Mouse (Mus musculus) forebrain, embryonic 14.5 days (tissue): ENCODE measurements around the gene Pde4d. TPM values are rescaled to one million over a fixed set of nuclear protein-coding genes. Genes with fewer than 3 reads are reported as not detected.
A peak's percentile ranks its signal among the peaks of the same experiment; 100 is the strongest.

Source experiments
- ATAC-seq: fragments of 200-750 bp; cut with Nextera tagmentation; 2 replicates; pipeline ENCODE4 v1.8.0; 2017; ENCODE audit warnings: mild to moderate bottlenecking, moderate library complexity
- DNase-seq: peaks from one replicate; pipeline ENCODE4 v3.0.0-alpha.2; 2015; ENCODE audit warnings: low spot score
- H3K27ac ChIP-seq: fragments of 300-500 bp; sonication (generic); 2 replicates; pipeline ENCODE4 v1.5.1; 2014; ENCODE audit warnings: low read depth, mild to moderate bottlenecking, control low read depth, low read length, moderate library complexity
- H3K27me3 ChIP-seq: fragments of 300-500 bp; sonication (generic); replicated peaks from 2 replicates; pipeline ENCODE4 v1.6.1; 2014; ENCODE audit warnings: low read length, control low read depth, mixed read lengths; ENCODE audit not compliant: control insufficient read depth, insufficient read depth
- H3K36me3 ChIP-seq: fragments of 300-500 bp; sonication (generic); 2 replicates; pipeline ENCODE4 v1.6.1; 2014; ENCODE audit warnings: low read length, control low read depth; ENCODE audit not compliant: control insufficient read depth, insufficient read depth
- H3K4me1 ChIP-seq: fragments of 300-500 bp; sonication (generic); 2 replicates; pipeline ENCODE4 v1.6.1; 2014; ENCODE audit warnings: antibody characterized with exemption, low read length, control low read depth; ENCODE audit not compliant: control insufficient read depth, insufficient read depth
- H3K4me2 ChIP-seq: fragments of 300-500 bp; sonication (generic); 2 replicates; pipeline ENCODE4 v1.6.1; 2014; ENCODE audit warnings: mild to moderate bottlenecking, control low read depth, low read length
- H3K4me3 ChIP-seq: fragments of 300-500 bp; sonication (generic); 2 replicates; pipeline ENCODE4 v1.5.1; 2014; ENCODE audit warnings: low read depth, low read length, control low read depth
- H3K9ac ChIP-seq: fragments of 300-500 bp; sonication (generic); 2 replicates; pipeline ENCODE4 v1.6.1; 2014; ENCODE audit warnings: mild to moderate bottlenecking, low read length, control low read depth, moderate library complexity
- H3K9me3 ChIP-seq: fragments of 300-500 bp; sonication (generic); replicated peaks from 2 replicates; pipeline ENCODE4 v1.6.1; 2016; ENCODE audit warnings: low read length, control low read depth, mixed read lengths; ENCODE audit not compliant: control insufficient read depth
- WGBS: fragments of 180-500 bp; shearing (Covaris S2); extraction: QIAGEN DNeasy Blood & Tissue Kit; methylation state at CpG from one replicate; pipeline ENCODE4 v1.1.7; 2014; 5-methylcytosine and 5-hydroxymethylcytosine counted together
- polyA plus RNA-seq: library from polyadenylated mRNA; unstranded; fragments of >200 nt; fragmentation: Nextera tagmentation; extraction: Ambion mirVana; gene quantifications from 2 replicates; pipeline ENCODE4 v1.2.1, GENCODE M21; 2014

Pde4d gene
- polyA plus RNA-seq, 1 experiment from 2014 or later = 13.7 TPM

DNA sequence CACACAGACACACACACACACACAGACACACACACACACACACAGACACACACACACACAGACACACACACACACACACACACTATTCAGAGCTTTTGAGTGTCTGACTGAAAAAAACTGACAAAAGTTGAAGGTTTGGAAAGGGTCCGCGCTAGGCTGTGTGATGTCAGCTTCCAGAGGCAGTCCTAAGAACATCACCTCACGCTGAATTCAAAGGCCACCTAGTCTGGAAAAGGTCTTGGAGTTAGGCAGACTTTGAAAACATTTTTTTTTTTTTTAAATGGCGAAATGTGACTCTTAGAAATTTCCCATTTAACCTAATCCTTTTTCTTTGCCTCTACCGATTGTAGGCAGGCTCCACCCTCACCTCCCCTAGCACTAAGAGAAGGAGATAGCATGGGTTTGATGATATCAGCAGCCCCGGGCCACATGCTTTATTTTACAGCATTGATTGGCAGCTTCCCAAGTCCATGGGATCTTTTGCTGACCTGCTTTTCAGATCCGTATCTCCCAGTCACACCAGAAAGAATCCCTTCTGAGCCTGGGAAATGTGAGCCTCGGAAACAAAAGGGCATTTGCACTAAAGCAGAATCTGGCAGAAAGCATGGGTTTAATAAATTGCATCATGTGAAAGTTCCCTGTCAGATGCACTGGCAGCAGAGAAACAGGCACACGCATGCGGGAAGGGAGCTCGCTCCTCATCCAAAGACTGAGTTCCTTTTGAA lies 1373.7 kb downstream of the Pde4d start:
- ATAC-seq = 0 out of 2 replicates have a peak, but pooled peaks have one; percentile 30
- Histone ChIP-seq H3K27me3 (no peaks in the 10 kb centered on the region), H3K9me3 (no peaks in the 10 kb centered on the region), H3K4me1 (peaks cover 22% of the 10 kb centered on the region), H3K9ac (peak overlapping the region; percentile 46), H3K4me2 (peak overlapping the region; percentile 43), H3K36me3 (no peaks in the 10 kb centered on the region), H3K4me3 (peak overlapping the region; percentile 14), H3K27ac (peak overlapping the region; percentile 95)
- WGBS = 4% methylated on average over 11 of the region's 11 CpGs
- peak; percentile 80 for DNase-seq

DNA sequence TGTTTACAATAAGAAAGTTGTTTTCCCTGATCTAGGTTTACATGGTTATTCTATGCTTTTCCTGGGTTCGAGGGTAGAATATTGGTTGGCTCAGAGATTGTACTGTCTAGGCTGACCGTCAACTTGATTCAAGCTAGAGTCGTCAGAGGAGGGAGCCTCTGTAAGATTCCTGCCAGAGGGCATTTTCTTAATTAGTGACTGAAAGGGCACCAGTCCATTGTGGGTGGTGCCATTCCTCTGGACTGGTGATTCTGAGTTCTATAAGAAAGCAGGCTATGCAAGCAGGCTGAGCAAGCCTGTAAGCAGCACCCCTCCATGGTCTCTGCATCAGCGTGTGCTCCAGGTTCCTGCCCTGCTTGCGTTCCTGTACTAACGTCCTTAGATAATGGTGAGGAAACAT lies 1376.1 kb downstream of the Pde4d start:
- no peak for ATAC-seq
- 81% methylated on average over 6 of the region's 6 CpGs for WGBS
- Histone ChIP-seq H3K4me2 (no peak overlapping the region), H3K27ac (no peak overlapping the region), H3K4me3 (no peak overlapping the region), H3K4me1 (peaks cover 22% of the 10 kb centered on the region), H3K9me3 (no peaks in the 10 kb centered on the region), H3K36me3 (no peaks in the 10 kb centered on the region), H3K9ac (no peak overlapping the region), H3K27me3 (no peaks in the 10 kb centered on the region)
- no peak for DNase-seq

DNA sequence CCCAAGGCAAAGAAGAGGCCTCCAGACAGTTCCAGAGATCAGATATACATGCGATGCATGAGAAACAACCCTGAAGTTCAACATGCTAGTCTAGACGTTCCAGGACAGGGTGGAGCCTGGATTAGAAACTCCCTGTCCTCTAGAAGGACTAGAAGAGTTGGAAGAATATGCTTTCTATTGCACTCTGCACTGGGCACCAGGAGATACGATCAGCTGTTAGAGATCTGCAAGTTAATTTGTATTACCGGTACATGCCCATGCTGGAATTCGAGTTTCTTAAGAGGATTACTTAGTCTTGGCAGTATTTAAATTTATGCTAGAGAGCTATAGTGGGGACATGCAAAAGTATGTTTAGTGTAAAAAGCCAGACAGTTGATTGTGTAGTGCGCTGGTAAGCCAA lies 1377.6 kb downstream of the Pde4d start:
- 90% methylated on average over 6 of the region's 6 CpGs for WGBS
- no peak overlapping the region for H3K9ac ChIP-seq
- DNase-seq = no peak
- H3K36me3 ChIP-seq = no peaks in the 10 kb centered on the region
- no peaks in the 10 kb centered on the region for H3K9me3 ChIP-seq
- no peak for ATAC-seq
- no peak overlapping the region for H3K27ac ChIP-seq
- H3K4me1 ChIP-seq = peaks cover 14% of the 10 kb centered on the region
- no peak overlapping the region for H3K4me3 ChIP-seq
- no peaks in the 10 kb centered on the region for H3K27me3 ChIP-seq
- H3K4me2 ChIP-seq = no peak overlapping the region

DNA sequence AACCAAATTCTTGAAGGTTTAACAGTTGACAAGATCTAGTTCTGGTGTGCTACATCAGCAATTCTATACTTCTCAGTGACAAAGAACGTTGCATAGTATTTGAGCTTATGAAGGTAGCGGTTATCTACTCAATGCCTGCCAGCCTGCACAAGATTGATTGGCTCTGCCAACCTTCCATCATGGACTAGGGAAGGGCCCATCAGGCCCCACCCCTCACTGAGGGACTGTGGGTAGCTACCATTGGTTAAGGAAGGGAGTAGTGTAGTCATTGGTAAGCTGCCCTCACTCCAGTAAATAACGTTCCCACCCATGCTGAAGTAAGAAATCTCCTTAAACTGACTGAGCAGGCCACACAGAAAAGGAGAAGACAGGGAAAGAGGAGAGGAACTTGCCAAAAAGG lies 1378.2 kb downstream of the Pde4d start:
- no peak overlapping the region for H3K4me2 ChIP-seq
- H3K27me3 ChIP-seq = no peaks in the 10 kb centered on the region
- no peak overlapping the region for H3K9ac ChIP-seq
- ATAC-seq (no peak), DNase-seq (no peak)
- H3K27ac ChIP-seq = no peak overlapping the region
- no peaks in the 10 kb centered on the region for H3K9me3 ChIP-seq
- no peak overlapping the region for H3K4me3 ChIP-seq
- H3K4me1 ChIP-seq = peaks cover 14% of the 10 kb centered on the region
- WGBS = 87% methylated on average over 3 of the region's 3 CpGs
- no peaks in the 10 kb centered on the region for H3K36me3 ChIP-seq

DNA sequence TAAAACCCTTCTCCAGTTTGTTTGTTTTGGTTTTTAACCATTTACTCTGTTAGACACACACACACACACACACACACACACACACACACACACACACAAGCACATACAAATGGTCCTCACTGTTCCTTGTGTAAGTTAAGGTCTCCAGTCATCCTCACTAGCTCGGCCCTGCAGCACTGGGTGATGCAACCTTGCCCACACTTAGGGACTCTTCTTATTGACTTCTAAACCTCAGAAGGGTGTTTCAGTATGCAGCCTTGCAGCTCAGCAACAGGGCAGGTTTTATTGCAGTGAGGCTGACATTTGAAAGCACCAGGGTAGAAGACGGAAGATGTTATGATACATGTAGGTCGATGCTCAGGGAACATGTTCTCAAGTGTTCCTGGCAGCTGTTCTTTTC lies 1379.7 kb downstream of the Pde4d start:
- no peak overlapping the region for H3K4me2 ChIP-seq
- no peak for ATAC-seq
- H3K4me1 ChIP-seq = peaks cover under 1% of the 10 kb centered on the region; the same call in 1 of the 2 replicates
- no peak overlapping the region for H3K9ac ChIP-seq
- no peak overlapping the region for H3K27ac ChIP-seq
- no peak for DNase-seq
- WGBS = 84% methylated on average over 3 of the region's 3 CpGs
- no peaks in the 10 kb centered on the region for H3K27me3 ChIP-seq
- H3K36me3 ChIP-seq = no peaks in the 10 kb centered on the region
- H3K9me3 ChIP-seq = no peaks in the 10 kb centered on the region
- H3K4me3 ChIP-seq = no peak overlapping the region

DNA sequence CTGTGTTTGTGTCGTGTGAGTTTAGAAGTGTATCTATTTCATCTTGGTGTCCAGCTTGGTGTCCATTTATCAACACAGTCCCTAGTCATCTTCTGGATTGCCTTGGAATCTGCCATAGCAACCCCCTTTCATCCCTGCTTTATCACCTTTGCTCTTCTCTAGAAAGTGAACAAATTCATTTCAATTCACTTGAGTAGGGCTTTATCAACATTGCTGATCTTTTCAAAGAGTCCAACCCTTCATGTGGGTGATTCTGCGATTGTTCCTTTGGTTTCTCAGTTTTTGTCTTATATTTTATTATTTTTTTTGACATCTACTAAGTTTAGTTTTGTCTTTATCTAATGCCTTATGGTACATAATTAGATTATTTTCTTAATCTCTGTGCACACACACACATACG lies 1385.2 kb downstream of the Pde4d start:
- ATAC-seq = no peak
- Histone ChIP-seq H3K27ac (no peak overlapping the region), H3K9me3 (no peaks in the 10 kb centered on the region), H3K36me3 (no peaks in the 10 kb centered on the region), H3K4me1 (no peaks in the 10 kb centered on the region), H3K4me2 (no peak overlapping the region), H3K4me3 (no peak overlapping the region), H3K9ac (no peak overlapping the region), H3K27me3 (no peaks in the 10 kb centered on the region)
- 97% methylated on average over 3 of the region's 3 CpGs for WGBS
- DNase-seq = no peak

DNA sequence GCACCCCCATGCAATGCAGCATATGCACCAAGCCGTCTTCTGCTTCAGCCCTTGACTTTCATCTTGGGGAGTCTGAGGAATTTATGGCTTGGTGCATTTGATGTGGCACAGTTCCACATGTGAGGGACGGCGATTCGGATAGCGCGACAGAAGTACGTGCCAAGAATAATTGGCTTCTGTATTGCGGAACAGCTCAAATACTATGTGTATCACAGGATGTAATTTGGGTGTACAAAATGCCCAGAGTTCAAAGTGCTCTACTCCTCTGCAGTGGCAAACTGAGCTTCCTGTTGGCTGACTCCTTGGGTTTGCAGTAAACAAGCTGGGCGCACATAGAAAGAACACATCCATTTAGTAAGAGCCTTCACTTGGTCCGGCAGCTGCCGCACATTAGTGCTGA lies 1387.7 kb downstream of the Pde4d start:
- H3K36me3 ChIP-seq = no peaks in the 10 kb centered on the region
- no peak overlapping the region for H3K27ac ChIP-seq
- H3K27me3 ChIP-seq = no peaks in the 10 kb centered on the region
- H3K9me3 ChIP-seq = no peaks in the 10 kb centered on the region
- no peak for ATAC-seq
- no peak for DNase-seq
- H3K4me1 ChIP-seq = no peaks in the 10 kb centered on the region
- H3K4me3 ChIP-seq = no peak overlapping the region
- WGBS = 86% methylated on average over 11 of the region's 11 CpGs
- H3K4me2 ChIP-seq = no peak overlapping the region
- no peak overlapping the region for H3K9ac ChIP-seq

DNA sequence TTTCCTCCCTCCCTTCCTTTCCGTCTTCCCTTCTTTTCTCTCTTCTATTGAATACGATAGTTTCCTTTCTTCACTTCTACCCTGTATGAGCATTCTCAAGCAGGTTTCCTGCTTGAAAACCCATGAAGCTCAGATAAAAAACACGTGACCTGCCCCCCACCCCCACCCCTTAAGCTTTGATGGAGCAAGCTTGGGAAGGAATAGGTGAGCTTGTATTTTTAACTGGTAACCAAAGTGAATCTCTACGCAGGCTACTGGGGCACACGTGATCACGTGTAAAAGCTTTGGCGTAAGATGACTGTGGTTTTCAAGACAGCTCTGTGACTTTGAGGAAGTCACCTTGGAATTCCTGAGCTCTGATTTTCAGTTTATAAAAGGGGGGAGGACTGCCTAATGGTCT lies 1388.2 kb downstream of the Pde4d start:
- Histone ChIP-seq H3K36me3 (no peaks in the 10 kb centered on the region), H3K4me2 (no peak overlapping the region), H3K9ac (no peak overlapping the region), H3K27me3 (no peaks in the 10 kb centered on the region), H3K4me3 (no peak overlapping the region), H3K4me1 (no peaks in the 10 kb centered on the region), H3K27ac (no peak overlapping the region), H3K9me3 (no peaks in the 10 kb centered on the region)
- WGBS = 91% methylated on average over 7 of the region's 7 CpGs
- no peak for ATAC-seq
- DNase-seq = no peak

DNA sequence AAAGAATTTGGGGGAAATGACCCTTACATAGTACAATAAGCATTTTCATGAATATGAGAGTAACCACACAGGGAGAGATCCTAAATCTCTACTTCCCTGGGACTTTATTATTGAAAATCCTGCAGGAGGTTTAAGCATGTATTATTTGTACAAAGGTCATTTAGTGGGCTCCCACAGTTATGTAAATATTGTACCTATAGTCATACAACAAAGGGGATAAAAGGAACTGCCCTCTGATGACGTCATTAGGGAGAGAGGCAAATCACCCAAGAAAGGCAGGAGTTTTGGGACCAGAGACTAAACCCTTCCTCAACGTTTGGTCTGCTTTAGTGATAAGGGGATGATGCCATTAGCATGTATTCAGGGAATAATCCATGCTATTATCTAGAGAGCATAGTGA lies 1390.5 kb downstream of the Pde4d start:
- no peaks in the 10 kb centered on the region for H3K4me1 ChIP-seq
- no peaks in the 10 kb centered on the region for H3K36me3 ChIP-seq
- 4% methylated on average over 2 of the region's 2 CpGs for WGBS
- H3K9ac ChIP-seq = no peak overlapping the region
- no peak overlapping the region for H3K27ac ChIP-seq
- H3K4me3 ChIP-seq = no peak overlapping the region
- DNase-seq (no peak), ATAC-seq (no peak)
- H3K4me2 ChIP-seq = no peak overlapping the region
- no peaks in the 10 kb centered on the region for H3K9me3 ChIP-seq
- H3K27me3 ChIP-seq = no peaks in the 10 kb centered on the region
